Mouse (Mus musculus): ENCODE results near the gene Gas2l3.

The Gas2l3 gene

GRCm38 (mm10) chr10:89442640-89443039, 1.1 kb downstream of the Gas2l3 start:
- no peak for DNase-seq

GRCm38 (mm10) chr10:89441961-89442360, 1.8 kb downstream of the Gas2l3 start:
- no peak for DNase-seq

- DNase-seq: no peak
These were observed 4.4 kb downstream of the Gas2l3 start for GRCm38 (mm10) chr10:89439380-89439779.

- no peak for DNase-seq
These were observed 5.8 kb downstream of the Gas2l3 start for GRCm38 (mm10) chr10:89437996-89438395.

- no peak for DNase-seq
These were observed 6.3 kb downstream of the Gas2l3 start for GRCm38 (mm10) chr10:89437472-89437871.

- DNase-seq: no peak
These were observed 7.8 kb downstream of the Gas2l3 start for GRCm38 (mm10) chr10:89435920-89436319.

- no peak for DNase-seq
These were observed 8.4 kb downstream of the Gas2l3 start for GRCm38 (mm10) chr10:89435413-89435812.

- DNase-seq: no peak
These were observed 9.1 kb downstream of the Gas2l3 start for GRCm38 (mm10) chr10:89434509-89435210.

GRCm38 (mm10) chr10:89432743-89433142, 11.0 kb downstream of the Gas2l3 start:
- DNase-seq: no peak

- DNase-seq: no peak
These were observed 13.0 kb downstream of the Gas2l3 start for GRCm38 (mm10) chr10:89430751-89431150.

- DNase-seq: no peak
These were observed 18.9 kb downstream of the Gas2l3 start for GRCm38 (mm10) chr10:89424800-89425393.

GRCm38 (mm10) chr10:89424217-89424616, 19.6 kb downstream of the Gas2l3 start:
- DNase-seq: no peak

GRCm38 (mm10) chr10:89423164-89423778, 20.5 kb downstream of the Gas2l3 start:
- no peak for DNase-seq

- DNase-seq: no peak
These were observed 21.1 kb downstream of the Gas2l3 start for GRCm38 (mm10) chr10:89422504-89423158.

- DNase-seq: no peak
These were observed 25.8 kb downstream of the Gas2l3 start for GRCm38 (mm10) chr10:89417966-89418365.

- DNase-seq: no peak
These were observed 28.3 kb downstream of the Gas2l3 start for GRCm38 (mm10) chr10:89415478-89415877.

GRCm38 (mm10) chr10:89407551-89407950, 36.2 kb downstream of the Gas2l3 start:
- DNase-seq: no peak

- no peak for DNase-seq
These were observed 36.9 kb downstream of the Gas2l3 start for GRCm38 (mm10) chr10:89406733-89407484.

- DNase-seq: no peak
These were observed 38.8 kb downstream of the Gas2l3 start for GRCm38 (mm10) chr10:89404936-89405335.

GRCm38 (mm10) chr10:89400674-89401336, 43.0 kb downstream of the Gas2l3 start:
- DNase-seq: peak; percentile 64

GRCm38 (mm10) chr10:89395823-89396222, 47.9 kb downstream of the Gas2l3 start:
- peak; percentile 29 for DNase-seq

GRCm38 (mm10) chr10:89395321-89395720, 48.4 kb downstream of the Gas2l3 start:
- no peak for DNase-seq
